Mouse (Mus musculus) E14TG2a.4 (cell line): ENCODE data around the gene Mpv17.

Experiments
- H3K27me3 ChIP-seq: 2 replicates; pipeline ENCODE4 v1.6.1; 2014; ENCODE audit warnings: low read length, control low read depth; ENCODE audit not compliant: insufficient read depth
- H3K36me3 ChIP-seq: 2 replicates; pipeline ENCODE4 v1.6.1; 2014; ENCODE audit warnings: low read length, control low read depth; ENCODE audit not compliant: insufficient read depth
- H3K4me1 ChIP-seq: replicated peaks from 2 replicates; pipeline ENCODE4 v1.6.1; 2014; ENCODE audit warnings: low read depth, low read length, control low read depth
- H3K4me3 ChIP-seq: replicated peaks from 2 replicates; pipeline ENCODE4 v1.5.1; 2014; ENCODE audit warnings: mild to moderate bottlenecking, low read length
- H3K9me3 ChIP-seq: 2 replicates; pipeline ENCODE4 v1.6.1; 2014; ENCODE audit warnings: low read length, control low read depth
- CTCF ChIP-seq: conservative IDR thresholded peaks from 2 replicates; pipeline ENCODE4 v1.5.1; 2014; ENCODE audit warnings: low read length
- NANOG ChIP-seq: IDR thresholded peaks from 2 replicates; pipeline ENCODE4 v1.6.1; 2014; ENCODE audit warnings: borderline replicate concordance, low read length, mixed read lengths
- POU5F1 ChIP-seq: IDR thresholded peaks from 2 replicates; pipeline ENCODE4 v1.6.1; 2014; ENCODE audit warnings: low read length, borderline replicate concordance

Gene Mpv17

GRCm38 (mm10) chr5:31154152-31154553, at the start of gene Mpv17:
Gene Mpv17, minus strand, starts transcription at chr5:31154251.
- peaks cover 69% of the 10 kb centered on the region for H3K36me3 ChIP-seq
- H3K4me3 ChIP-seq, result peak within 1 kb of the TSS; percentile 82
- TF ChIP-seq CTCF (no peak), POU5F1 (no peak), NANOG (no peak)
- no peaks in the 10 kb centered on the region for H3K27me3 ChIP-seq
- peaks cover 46% of the 10 kb centered on the region for H3K4me1 ChIP-seq
- no peaks in the 10 kb centered on the region for H3K9me3 ChIP-seq

- no peaks in the 10 kb centered on the region for H3K27me3 ChIP-seq
- TF ChIP-seq POU5F1, result no peak
- TF ChIP-seq CTCF, result no peak
- TF ChIP-seq NANOG, result no peak
- H3K9me3 ChIP-seq, result no peaks in the 10 kb centered on the region
- H3K4me1 ChIP-seq, result peaks cover 56% of the 10 kb centered on the region
- H3K4me3 ChIP-seq, result peak overlapping the region; percentile 90
- peaks cover 86% of the 10 kb centered on the region for H3K36me3 ChIP-seq
Measured at GRCm38 (mm10) chr5:31202933-31203332, 48.9 kb upstream of the Mpv17 start.

- Histone ChIP-seq H3K4me3 (peak within 1 kb of the TSS; percentile 90), H3K9me3 (no peaks in the 10 kb centered on the region), H3K36me3 (peaks cover 86% of the 10 kb centered on the region), H3K27me3 (no peaks in the 10 kb centered on the region), H3K4me1 (peaks cover 66% of the 10 kb centered on the region)
- no peak for TF ChIP-seq NANOG
- no peak for TF ChIP-seq CTCF
- TF ChIP-seq POU5F1, result no peak
Measured at GRCm38 (mm10) chr5:31201742-31202590, 47.9 kb upstream of the Mpv17 start, which contains the start of gene Zfp513. Gene Zfp513, minus strand, starts transcription at chr5:31202303.

GRCm38 (mm10) chr5:31201042-31201741, 47.1 kb upstream of the Mpv17 start:
- Histone ChIP-seq H3K4me1 (peaks cover 72% of the 10 kb centered on the region), H3K9me3 (no peaks in the 10 kb centered on the region), H3K4me3 (peak overlapping the region; percentile 90), H3K27me3 (no peaks in the 10 kb centered on the region), H3K36me3 (peaks cover 87% of the 10 kb centered on the region)
- TF ChIP-seq CTCF (no peak), POU5F1 (no peak), NANOG (no peak)

DNA sequence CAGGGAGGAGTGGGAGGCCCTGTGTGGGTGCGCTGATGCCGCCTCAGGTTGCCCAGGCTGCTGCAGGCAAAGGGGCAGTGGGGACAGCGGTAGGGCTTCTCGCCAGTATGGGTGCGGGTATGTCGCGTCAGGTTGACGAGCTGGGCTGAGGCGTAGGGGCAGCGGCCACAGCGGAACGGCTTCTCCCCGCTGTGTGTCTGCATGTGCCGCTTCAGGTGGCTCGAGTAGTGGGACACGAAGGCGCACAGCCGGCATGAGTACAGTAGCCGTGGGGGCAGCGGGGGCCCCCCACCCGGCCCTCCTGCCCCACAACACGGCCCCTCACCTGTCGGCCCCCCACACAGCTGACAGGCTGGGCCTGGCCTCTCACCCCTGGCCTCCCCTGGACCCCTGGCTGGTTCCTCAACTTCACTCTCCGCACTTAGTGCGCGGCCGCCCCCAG, 46.3 kb upstream of the Mpv17 start:
- TF ChIP-seq CTCF (no peak), NANOG (no peak), POU5F1 (no peak)
- Histone ChIP-seq H3K4me1 (peaks cover 79% of the 10 kb centered on the region), H3K4me3 (peak overlapping the region; percentile 90), H3K27me3 (no peaks in the 10 kb centered on the region), H3K36me3 (peaks cover 87% of the 10 kb centered on the region), H3K9me3 (no peaks in the 10 kb centered on the region)

GRCm38 (mm10) chr5:31199893-31200292, 45.8 kb upstream of the Mpv17 start:
- Histone ChIP-seq H3K4me3 (peak overlapping the region; percentile 90), H3K9me3 (no peaks in the 10 kb centered on the region), H3K4me1 (peaks cover 81% of the 10 kb centered on the region), H3K27me3 (no peaks in the 10 kb centered on the region), H3K36me3 (peaks cover 87% of the 10 kb centered on the region)
- no peak for TF ChIP-seq NANOG
- TF ChIP-seq CTCF, result no peak
- no peak for TF ChIP-seq POU5F1

GRCm38 (mm10) chr5:31199321-31199892, 45.4 kb upstream of the Mpv17 start:
- Histone ChIP-seq H3K27me3 (no peaks in the 10 kb centered on the region), H3K4me1 (peaks cover 85% of the 10 kb centered on the region), H3K9me3 (no peaks in the 10 kb centered on the region), H3K36me3 (peaks cover 87% of the 10 kb centered on the region), H3K4me3 (peak overlapping the region; percentile 90)
- TF ChIP-seq POU5F1, result no peak
- TF ChIP-seq CTCF, result no peak
- no peak for TF ChIP-seq NANOG

- Histone ChIP-seq H3K36me3 (peaks cover 82% of the 10 kb centered on the region), H3K27me3 (no peaks in the 10 kb centered on the region), H3K9me3 (no peaks in the 10 kb centered on the region), H3K4me1 (peaks cover 89% of the 10 kb centered on the region), H3K4me3 (0 out of 2 replicates have a peak overlapping the region, but pooled peaks have one; percentile 90)
- TF ChIP-seq POU5F1 (no peak), NANOG (no peak), CTCF (no peak)
Measured at GRCm38 (mm10) chr5:31198616-31199320, 44.7 kb upstream of the Mpv17 start.
